Mouse (Mus musculus) intestine, postnatal 0 days (tissue): Measurements from ENCODE around the gene Noct. TPM values are rescaled to one million over a fixed set of nuclear protein-coding genes. Genes with fewer than 3 reads are reported as not detected.

ENCODE experiments used
- ATAC-seq: fragments of 200-750 bp; cut with Nextera tagmentation; 2 replicates; pipeline ENCODE4 v1.8.0; 2017; ENCODE audit warnings: mild to moderate bottlenecking, moderate TSS enrichment, moderate library complexity
- H3K27ac ChIP-seq: fragments of 300-500 bp; sonication (generic); 2 replicates; pipeline ENCODE4 v1.5.1; 2014; ENCODE audit warnings: mild to moderate bottlenecking, low read depth, low read length, moderate library complexity
- H3K27me3 ChIP-seq: fragments of 300-500 bp; sonication (generic); replicated peaks from 2 replicates; pipeline ENCODE4 v1.6.1; 2014; ENCODE audit warnings: low read length, mixed read lengths; ENCODE audit not compliant: control insufficient read depth, insufficient read depth
- H3K36me3 ChIP-seq: fragments of 300-500 bp; sonication (generic); 2 replicates; pipeline ENCODE4 v1.6.1; 2014; ENCODE audit warnings: mild to moderate bottlenecking, moderate library complexity; ENCODE audit not compliant: control insufficient read depth, insufficient read depth
- H3K4me1 ChIP-seq: fragments of 300-500 bp; sonication (generic); replicated peaks from 2 replicates; pipeline ENCODE4 v1.6.1; 2014; ENCODE audit warnings: antibody characterized with exemption, low read length, mixed read lengths; ENCODE audit not compliant: control insufficient read depth, insufficient read depth
- H3K4me2 ChIP-seq: fragments of 300-500 bp; sonication (generic); replicated peaks from 2 replicates; pipeline ENCODE4 v1.6.1; 2014; ENCODE audit warnings: low read depth, mild to moderate bottlenecking, moderate library complexity
- H3K4me3 ChIP-seq: fragments of 300-500 bp; sonication (generic); 2 replicates; pipeline ENCODE4 v1.5.1; 2014; ENCODE audit warnings: low read depth, low read length
- H3K9ac ChIP-seq: fragments of 300-500 bp; sonication (generic); 2 replicates; pipeline ENCODE4 v1.6.1; 2014; ENCODE audit warnings: mild to moderate bottlenecking, low read depth, low read length
- H3K9me3 ChIP-seq: fragments of 300-500 bp; sonication (generic); 2 replicates; pipeline ENCODE4 v1.6.1; 2016; ENCODE audit warnings: mixed run types; ENCODE audit not compliant: control insufficient read depth
- CTCF ChIP-seq: sonication (generic); IDR thresholded peaks from 2 replicates; pipeline ENCODE4 v1.5.1; 2016; ENCODE audit warnings: low read depth, mild to moderate bottlenecking, control low read depth, antibody characterized with exemption, moderate library complexity
- WGBS: fragments of 180-500 bp; shearing (Covaris S2); extraction: QIAGEN DNeasy Blood & Tissue Kit; methylation state at CpG from one replicate; pipeline ENCODE4 v1.1.7; 2014; 5-methylcytosine and 5-hydroxymethylcytosine counted together
- polyA plus RNA-seq: library from polyadenylated mRNA; unstranded; fragments of >200 nt; fragmentation: Nextera tagmentation; extraction: Ambion mirVana; gene quantifications from 2 replicates; pipeline ENCODE4 v1.2.1, GENCODE M21; 2015

Gene Noct
- polyA plus RNA-seq, 1 experiment from 2014 or later, result 12.0 TPM

GRCm38 (mm10) chr3:51239541-51239940, 15.3 kb downstream of the Noct start:
- no peak overlapping the region for H3K4me2 ChIP-seq
- H3K27me3 ChIP-seq, result no peaks in the 10 kb centered on the region
- H3K4me1 ChIP-seq, result no peaks in the 10 kb centered on the region
- H3K9me3 ChIP-seq, result no peaks in the 10 kb centered on the region
- H3K9ac ChIP-seq, result no peak overlapping the region
- H3K36me3 ChIP-seq, result no peaks in the 10 kb centered on the region
- H3K4me3 ChIP-seq, result no peak overlapping the region
- no peak for ATAC-seq
- WGBS, result 92% methylated on average over 3 of the region's 3 CpGs
- H3K27ac ChIP-seq, result no peak overlapping the region
- no peak for TF ChIP-seq CTCF

GRCm38 (mm10) chr3:51247704-51248103, 23.5 kb downstream of the Noct start:
- H3K27ac ChIP-seq, result no peak overlapping the region
- no peak for TF ChIP-seq CTCF
- ATAC-seq, result no peak
- H3K4me1 ChIP-seq, result no peaks in the 10 kb centered on the region
- H3K9ac ChIP-seq, result no peak overlapping the region
- no peak overlapping the region for H3K4me3 ChIP-seq
- H3K27me3 ChIP-seq, result no peaks in the 10 kb centered on the region
- peaks cover 29% of the 10 kb centered on the region for H3K36me3 ChIP-seq
- H3K4me2 ChIP-seq, result no peak overlapping the region
- no peaks in the 10 kb centered on the region for H3K9me3 ChIP-seq
- 65% methylated on average over 16 of the region's 16 CpGs for WGBS

- TF ChIP-seq CTCF, result no peak
- no peak overlapping the region for H3K4me3 ChIP-seq
Measured at GRCm38 (mm10) chr3:51248600-51248999, 24.4 kb downstream of the Noct start.

GRCm38 (mm10) chr3:51249460-51249859, 25.2 kb downstream of the Noct start:
- Histone ChIP-seq H3K27me3 (no peaks in the 10 kb centered on the region), H3K4me2 (no peak overlapping the region), H3K9ac (no peak overlapping the region), H3K4me3 (no peak overlapping the region), H3K4me1 (no peaks in the 10 kb centered on the region), H3K36me3 (peaks cover 46% of the 10 kb centered on the region), H3K9me3 (no peaks in the 10 kb centered on the region), H3K27ac (no peak overlapping the region)
- no peak for TF ChIP-seq CTCF
- ATAC-seq, result no peak
- WGBS, result 82% methylated on average over 11 of the region's 11 CpGs

More at GRCm38 (mm10) chr3:51248600-51248999, 24.4 kb downstream of the Noct start:
- no peaks in the 10 kb centered on the region for H3K27me3 ChIP-seq
- H3K4me1 ChIP-seq, result no peaks in the 10 kb centered on the region
- H3K9ac ChIP-seq, result no peak overlapping the region
- H3K9me3 ChIP-seq, result no peaks in the 10 kb centered on the region
- H3K36me3 ChIP-seq, result peaks cover 38% of the 10 kb centered on the region
- 93% methylated on average over 6 of the region's 6 CpGs for WGBS
- ATAC-seq, result no peak
- no peak overlapping the region for H3K4me2 ChIP-seq
- H3K27ac ChIP-seq, result no peak overlapping the region

GRCm38 (mm10) chr3:51249866-51250265, 25.6 kb downstream of the Noct start:
- 94% methylated on average over 13 of the region's 13 CpGs for WGBS

GRCm38 (mm10) chr3:51251057-51251456, 26.8 kb downstream of the Noct start:
- H3K27ac ChIP-seq, result no peak overlapping the region
- WGBS, result 76% methylated on average over 5 of the region's 5 CpGs
- peaks cover 58% of the 10 kb centered on the region for H3K36me3 ChIP-seq
- H3K9me3 ChIP-seq, result no peaks in the 10 kb centered on the region
- H3K9ac ChIP-seq, result no peak overlapping the region
- TF ChIP-seq CTCF, result no peak
- H3K4me3 ChIP-seq, result no peak overlapping the region
- H3K4me2 ChIP-seq, result no peak overlapping the region
- no peaks in the 10 kb centered on the region for H3K4me1 ChIP-seq
- no peaks in the 10 kb centered on the region for H3K27me3 ChIP-seq
- ATAC-seq, result no peak

More at GRCm38 (mm10) chr3:51249866-51250265, 25.6 kb downstream of the Noct start:
- no peak for ATAC-seq
- Histone ChIP-seq H3K36me3 (peaks cover 51% of the 10 kb centered on the region), H3K4me1 (no peaks in the 10 kb centered on the region), H3K27ac (no peak overlapping the region), H3K4me3 (no peak overlapping the region), H3K9ac (no peak overlapping the region), H3K4me2 (no peak overlapping the region), H3K9me3 (no peaks in the 10 kb centered on the region), H3K27me3 (no peaks in the 10 kb centered on the region)
- TF ChIP-seq CTCF, result no peak

- no peak for TF ChIP-seq CTCF
- Histone ChIP-seq H3K9me3 (no peaks in the 10 kb centered on the region), H3K27me3 (no peaks in the 10 kb centered on the region), H3K36me3 (peaks cover 69% of the 10 kb centered on the region), H3K4me1 (no peaks in the 10 kb centered on the region), H3K9ac (no peak overlapping the region), H3K4me2 (no peak overlapping the region), H3K27ac (no peak overlapping the region), H3K4me3 (no peak overlapping the region)
- 95% methylated on average over 1 of the region's 1 CpGs for WGBS
- no peak for ATAC-seq
Measured at GRCm38 (mm10) chr3:51252223-51252622, 28.0 kb downstream of the Noct start.
